In genomic region chr12:69093073-69093797, GRCm38 (mm10) we compare ENCODE assay signal across 13 mouse cellular contexts.
DNase-seq lines count a peak whose midpoint lies in the region; ATAC-seq lines count a peak whose summit lies in the region.
"Had no signal": no experiment of that assay in that cellular context is flagged by ENCODE, and none has a peak within 500 bp of the region (broad histone marks: within the 10 kb centered on the region; RNA-seq: fewer than 3 reads in every experiment).

No protein-coding gene starts in this region.

- H3K36me3 ChIP-seq in hindbrain, embryonic 14.5 days (replicated peaks; ENCODE audit: control insufficient read depth, insufficient read depth) = no peaks in the 10 kb centered on the region
- no peaks in the 10 kb centered on the region for H3K36me3 ChIP-seq in hindbrain, embryonic 12.5 days
- H3K36me3 ChIP-seq in heart, embryonic 11.5 days (ENCODE audit: control insufficient read depth, insufficient read depth, low read length) = no peaks in the 10 kb centered on the region
- H3K36me3 ChIP-seq: hindbrain, embryonic 13.5 days; neural tube, embryonic 15.5 days; stomach, embryonic 15.5 days had no signal

- H3K9me3 ChIP-seq in hindbrain, embryonic 14.5 days (ENCODE audit: control insufficient read depth, low read length) = no peaks in the 10 kb centered on the region
- H3K9me3 ChIP-seq in hindbrain, embryonic 12.5 days (replicated peaks) = no peaks in the 10 kb centered on the region
- H3K9me3 ChIP-seq in heart, embryonic 11.5 days (replicated peaks; ENCODE audit: control insufficient read depth, low read length) = no peaks in the 10 kb centered on the region
- H3K9me3 ChIP-seq: hindbrain, embryonic 13.5 days; neural tube, embryonic 15.5 days; stomach, embryonic 15.5 days had no signal

- no peaks in the 10 kb centered on the region for H3K27me3 ChIP-seq in hindbrain, embryonic 14.5 days (ENCODE audit: control insufficient read depth, insufficient read depth, low read length)
- no peaks in the 10 kb centered on the region for H3K27me3 ChIP-seq in hindbrain, embryonic 12.5 days
- no peaks in the 10 kb centered on the region for H3K27me3 ChIP-seq in heart, embryonic 11.5 days (ENCODE audit: control insufficient read depth, insufficient read depth, low read length)
- H3K27me3 ChIP-seq: hindbrain, embryonic 13.5 days; neural tube, embryonic 15.5 days; stomach, embryonic 15.5 days had no signal

- H3K4me2 ChIP-seq in hindbrain, embryonic 14.5 days (replicated peaks) = no peak overlapping the region
- H3K4me2 ChIP-seq in hindbrain, embryonic 12.5 days (replicated peaks) = no peak overlapping the region
- no peak overlapping the region for H3K4me2 ChIP-seq in heart, embryonic 11.5 days
- H3K4me2 ChIP-seq: hindbrain, embryonic 13.5 days; neural tube, embryonic 15.5 days; stomach, embryonic 15.5 days had no signal

- peak; percentile 47 for DNase-seq in hindbrain, embryonic 14.5 days (ENCODE audit: low spot score)
- DNase-seq in retina, embryonic 14.5 days (ENCODE audit: low spot score) = peak; percentile 21
- DNase-seq in retina, postnatal 1 day = no peak
- DNase-seq in ZHBTc4 (ENCODE audit: low read depth, low spot score) = peak; percentile 60
- peak; percentile 9 for DNase-seq in thymus, postnatal 25 days
- DNase-seq in spleen, postnatal 10 days (ENCODE audit: low spot score in 2 of 2) = no peak
- DNase-seq: gastrocnemius, postnatal 10 days had no signal

- no peaks in the 10 kb centered on the region for H3K4me1 ChIP-seq in hindbrain, embryonic 14.5 days (replicated peaks; ENCODE audit: control insufficient read depth, insufficient read depth, low read length)
- H3K4me1 ChIP-seq in hindbrain, embryonic 12.5 days = no peaks in the 10 kb centered on the region
- no peaks in the 10 kb centered on the region for H3K4me1 ChIP-seq in heart, embryonic 11.5 days (ENCODE audit: control insufficient read depth, insufficient read depth, low read length)
- H3K4me1 ChIP-seq: hindbrain, embryonic 13.5 days; neural tube, embryonic 15.5 days; stomach, embryonic 15.5 days had no signal

- WGBS in hindbrain, embryonic 14.5 days = 67% methylated on average over 13 of the region's 13 CpGs
- WGBS in hindbrain, embryonic 12.5 days = 65% methylated on average over 13 of the region's 13 CpGs
- 53% methylated on average over 13 of the region's 13 CpGs for WGBS in heart, embryonic 11.5 days (ENCODE audit: insufficient replicate concordance)

- H3K27ac ChIP-seq in hindbrain, embryonic 14.5 days = no peak overlapping the region
- no peak overlapping the region for H3K27ac ChIP-seq in hindbrain, embryonic 12.5 days
- no peak overlapping the region for H3K27ac ChIP-seq in heart, embryonic 11.5 days (ENCODE audit: low read depth, low read length)
- H3K27ac ChIP-seq: hindbrain, embryonic 13.5 days; neural tube, embryonic 15.5 days; stomach, embryonic 15.5 days had no signal

- H3K9ac ChIP-seq in hindbrain, embryonic 14.5 days = no peak overlapping the region
- no peak overlapping the region for H3K9ac ChIP-seq in hindbrain, embryonic 12.5 days
- H3K9ac ChIP-seq in heart, embryonic 11.5 days (ENCODE audit: low read depth, low read length) = no peak overlapping the region
- H3K9ac ChIP-seq: hindbrain, embryonic 13.5 days; neural tube, embryonic 15.5 days; stomach, embryonic 15.5 days had no signal

- ATAC-seq in hindbrain, embryonic 14.5 days (ENCODE audit: low FRiP score) = 0 out of 2 replicates have a peak, but pooled peaks have one; percentile 53
- no peak for ATAC-seq in hindbrain, embryonic 12.5 days (ENCODE audit: low FRiP score)
- ATAC-seq in heart, embryonic 11.5 days (replicated peaks; ENCODE audit: insufficient number of reproducible peaks, low FRiP score, low TSS enrichment) = no peak
- ATAC-seq: activated CD4-positive, CD25-positive, alpha-beta regulatory T cell, adult 4 months had no signal

- no peak overlapping the region for H3K4me3 ChIP-seq in hindbrain, embryonic 14.5 days (replicated peaks; ENCODE audit: low read length)
- H3K4me3 ChIP-seq in hindbrain, embryonic 12.5 days = no peak overlapping the region
- no peak overlapping the region for H3K4me3 ChIP-seq in heart, embryonic 11.5 days (ENCODE audit: low read depth, low read length)
- H3K4me3 ChIP-seq: hindbrain, embryonic 13.5 days; neural tube, embryonic 15.5 days; stomach, embryonic 15.5 days had no signal

Comparison
In these comparisons a context has a peak if more than half of its experiments do, and no peak if none do; other contexts are left out.
1. DNase-seq: peak in hindbrain, embryonic 14.5 days (single experiment), retina, embryonic 14.5 days (single experiment), ZHBTc4 (single experiment) and thymus, postnatal 25 days (single experiment); none in retina, postnatal 1 day (single experiment) and spleen, postnatal 10 days (0 of 2).